Mouse (Mus musculus) heart, adult 18-20 months (tissue): Measurements from ENCODE around the gene Rfx2. TPM values are rescaled to one million over a fixed set of nuclear protein-coding genes. Genes with fewer than 3 reads are reported as not detected.

Experiments
- DNase-seq, 2 experiments: peaks; one replicate each; pipeline ENCODE4 v3.0.0; 2021 to 2022; ENCODE audit warnings: mixed read lengths in 1 of 2
- long read RNA-seq, 2 experiments: library from polyadenylated mRNA; stranded (forward); transcript quantifications; one replicate each; pipeline ENCODE4 v2.0.0; 2021
- total RNA-seq, 2 experiments: library from RNA; stranded (reverse); gene quantifications; 2 replicates each; pipeline ENCODE4 v1.2.3; 2021

Gene Rfx2
- total RNA-seq = 1 to 10 TPM; 2.5 to 3.1 TPM
- long read RNA-seq, experiment 1, partial matches to known transcripts = 0 of 1 reads
- long read RNA-seq, experiment 1, other reads (novel, unspliced or antisense) = 0 of 1 reads
- long read RNA-seq, experiment 2, partial matches to known transcripts = 1 of 3 reads
- long read RNA-seq, experiment 2, other reads (novel, unspliced or antisense) = 2 of 3 reads

- no peak for DNase-seq
Measured at GRCm38 (mm10) chr17:56830411-56831110, at the start of gene Rfx2. Gene Rfx2, minus strand, starts transcription at chr17:56831013.

GRCm38 (mm10) chr17:56877426-56877825 lies 46.6 kb upstream of the Rfx2 start:
- DNase-seq = no peak

- no peak for DNase-seq
Measured at GRCm38 (mm10) chr17:56876981-56877380, 46.2 kb upstream of the Rfx2 start.

- DNase-seq = no peak
Measured at GRCm38 (mm10) chr17:56876465-56876864, 45.7 kb upstream of the Rfx2 start.

- no peak for DNase-seq
Measured at GRCm38 (mm10) chr17:56874936-56875651, 44.3 kb upstream of the Rfx2 start, which contains the start of gene 1700061G19Rik. Gene 1700061G19Rik, plus strand, starts transcription at chr17:56875477.

- DNase-seq = no peak
Measured at GRCm38 (mm10) chr17:56874237-56874636, 43.4 kb upstream of the Rfx2 start, which contains the start of gene Acsbg2. Gene Acsbg2, minus strand, starts transcription at chr17:56874447.

- DNase-seq = no peak
Measured at GRCm38 (mm10) chr17:56872512-56872911, 41.7 kb upstream of the Rfx2 start.

GRCm38 (mm10) chr17:56871767-56872166 lies 41.0 kb upstream of the Rfx2 start:
- no peak for DNase-seq

GRCm38 (mm10) chr17:56870287-56870953 lies 39.6 kb upstream of the Rfx2 start:
- DNase-seq = no peak

- no peak for DNase-seq
Measured at GRCm38 (mm10) chr17:56869481-56869977, 38.7 kb upstream of the Rfx2 start.

GRCm38 (mm10) chr17:56866071-56866470 lies 35.3 kb upstream of the Rfx2 start:
- no peak for DNase-seq

- DNase-seq = peak in 1 of 2 experiments; percentile 52
Measured at GRCm38 (mm10) chr17:56861197-56861596, 30.4 kb upstream of the Rfx2 start.

GRCm38 (mm10) chr17:56858922-56859321 lies 28.1 kb upstream of the Rfx2 start:
- DNase-seq = no peak

GRCm38 (mm10) chr17:56858216-56858615 lies 27.4 kb upstream of the Rfx2 start:
- peak; percentile 56 to 84 for DNase-seq

- no peak for DNase-seq
Measured at GRCm38 (mm10) chr17:56855421-56855820, 24.6 kb upstream of the Rfx2 start.

GRCm38 (mm10) chr17:56851167-56851566 lies 20.4 kb upstream of the Rfx2 start:
- no peak for DNase-seq

GRCm38 (mm10) chr17:56849710-56850109 lies 18.9 kb upstream of the Rfx2 start:
- no peak for DNase-seq

- DNase-seq = no peak
Measured at GRCm38 (mm10) chr17:56848785-56849184, 18.0 kb upstream of the Rfx2 start.

- no peak for DNase-seq
Measured at GRCm38 (mm10) chr17:56843678-56844077, 12.9 kb upstream of the Rfx2 start.

- no peak for DNase-seq
Measured at GRCm38 (mm10) chr17:56842173-56842572, 11.4 kb upstream of the Rfx2 start.

GRCm38 (mm10) chr17:56840524-56840923 lies 9.7 kb upstream of the Rfx2 start:
- no peak for DNase-seq

GRCm38 (mm10) chr17:56836336-56836735 lies 5.5 kb upstream of the Rfx2 start:
- DNase-seq = no peak
